Mouse (Mus musculus) forebrain, embryonic 11.5 days (tissue): ENCODE measurements around the gene Gm45716. TPM values are rescaled to one million over a fixed set of nuclear protein-coding genes. Genes with fewer than 3 reads are reported as not detected.
A peak's percentile ranks its signal among the peaks of the same experiment; 100 is the strongest.

Experiments used
- ATAC-seq: fragments of 200-750 bp; cut with Nextera tagmentation; replicated peaks from 2 replicates; pipeline ENCODE4 v1.8.0; 2017; ENCODE audit warnings: moderate TSS enrichment; ENCODE audit not compliant: low FRiP score
- DNase-seq: peaks from one replicate; pipeline ENCODE4 v3.0.0-alpha.2; 2017; ENCODE audit warnings: low spot score
- H3K27ac ChIP-seq: fragments of 300-500 bp; sonication (generic); 2 replicates; pipeline ENCODE4 v1.5.1; 2014; ENCODE audit warnings: low read depth, low read length
- H3K27me3 ChIP-seq: fragments of 300-500 bp; sonication (generic); 2 replicates; pipeline ENCODE4 v1.6.1; 2014; ENCODE audit warnings: mild to moderate bottlenecking, low read length, mixed read lengths; ENCODE audit not compliant: control insufficient read depth, insufficient read depth
- H3K36me3 ChIP-seq: fragments of 300-500 bp; sonication (generic); 2 replicates; pipeline ENCODE4 v1.6.1; 2014; ENCODE audit warnings: mild to moderate bottlenecking, low read length, moderate library complexity, mixed read lengths; ENCODE audit not compliant: control insufficient read depth, insufficient read depth
- H3K4me1 ChIP-seq: fragments of 300-500 bp; sonication (generic); replicated peaks from 2 replicates; pipeline ENCODE4 v1.6.1; 2014; ENCODE audit warnings: low read length, mixed read lengths; ENCODE audit not compliant: control insufficient read depth, insufficient read depth
- H3K4me2 ChIP-seq: fragments of 300-500 bp; sonication (generic); 2 replicates; pipeline ENCODE4 v1.6.1; 2014; ENCODE audit warnings: low read depth, mild to moderate bottlenecking, low read length, moderate library complexity, mixed read lengths; ENCODE audit not compliant: severe bottlenecking
- H3K4me3 ChIP-seq: fragments of 300-500 bp; sonication (generic); 2 replicates; pipeline ENCODE4 v1.5.1; 2014; ENCODE audit warnings: low read depth, low read length
- H3K9ac ChIP-seq: fragments of 300-500 bp; sonication (generic); 2 replicates; pipeline ENCODE4 v1.6.1; 2014; ENCODE audit warnings: low read length
- H3K9me3 ChIP-seq: fragments of 300-500 bp; sonication (generic); 2 replicates; pipeline ENCODE4 v1.6.1; 2016; ENCODE audit warnings: low read length, mixed read lengths; ENCODE audit not compliant: control insufficient read depth
- WGBS: fragments of 180-500 bp; shearing (Covaris S2); extraction: QIAGEN DNeasy Blood & Tissue Kit; methylation state at CpG from one replicate; pipeline ENCODE4 v1.1.7; 2014; 5-methylcytosine and 5-hydroxymethylcytosine counted together
- polyA plus RNA-seq: library from polyadenylated mRNA; unstranded; fragments of >200 nt; fragmentation: Nextera tagmentation; extraction: Ambion mirVana; gene quantifications from 2 replicates; pipeline ENCODE4 v1.2.1, GENCODE M21; 2014

Gm45716 gene
- polyA plus RNA-seq, 1 experiment from 2014 or later: 19.3 TPM

- Histone ChIP-seq H3K27me3 (no peaks in the 10 kb centered on the region), H3K27ac (no peak overlapping the region), H3K9ac (no peak overlapping the region), H3K4me3 (no peak overlapping the region), H3K4me2 (no peak overlapping the region), H3K9me3 (no peaks in the 10 kb centered on the region), H3K4me1 (0 out of 2 replicates have a peak, but pooled peaks cover 2% of the 10 kb centered on the region), H3K36me3 (no peaks in the 10 kb centered on the region)
- WGBS: 48% methylated on average over 12 of the region's 12 CpGs
- ATAC-seq (peak; percentile 78), DNase-seq (no peak)
These were observed 39.8 kb downstream of the Gm45716 start for GRCm38 (mm10) chr11:90227000-90227922.

- Histone ChIP-seq H3K36me3 (no peaks in the 10 kb centered on the region), H3K4me2 (no peak overlapping the region), H3K4me3 (no peak overlapping the region), H3K9ac (no peak overlapping the region), H3K4me1 (0 out of 2 replicates have a peak, but pooled peaks cover 2% of the 10 kb centered on the region), H3K27me3 (no peaks in the 10 kb centered on the region), H3K27ac (no peak overlapping the region), H3K9me3 (no peaks in the 10 kb centered on the region)
- 85% methylated on average over 9 of the region's 9 CpGs for WGBS
- no peak for ATAC-seq
- no peak for DNase-seq
These were observed 40.9 kb downstream of the Gm45716 start for GRCm38 (mm10) chr11:90228251-90228949.

GRCm38 (mm10) chr11:90229800-90230199 lies 42.3 kb downstream of the Gm45716 start:
- ATAC-seq: no peak
- Histone ChIP-seq H3K4me2 (no peak overlapping the region), H3K9ac (no peak overlapping the region), H3K27me3 (no peaks in the 10 kb centered on the region), H3K4me3 (no peak overlapping the region), H3K4me1 (0 out of 2 replicates have a peak, but pooled peaks cover 2% of the 10 kb centered on the region), H3K27ac (no peak overlapping the region), H3K9me3 (no peaks in the 10 kb centered on the region), H3K36me3 (no peaks in the 10 kb centered on the region)
- peak; percentile 19 for DNase-seq

- H3K4me3 ChIP-seq: no peak overlapping the region
- H3K4me2 ChIP-seq: no peak overlapping the region
- ATAC-seq (no peak), DNase-seq (no peak)
- 73% methylated on average over 2 of the region's 2 CpGs for WGBS
- no peaks in the 10 kb centered on the region for H3K27me3 ChIP-seq
- no peaks in the 10 kb centered on the region for H3K9me3 ChIP-seq
- H3K27ac ChIP-seq: no peak overlapping the region
- no peaks in the 10 kb centered on the region for H3K36me3 ChIP-seq
- H3K9ac ChIP-seq: no peak overlapping the region
- H3K4me1 ChIP-seq: 0 out of 2 replicates have a peak, but pooled peaks cover 2% of the 10 kb centered on the region
These were observed 43.2 kb downstream of the Gm45716 start for GRCm38 (mm10) chr11:90230671-90231070.

- WGBS: 75% methylated on average over 2 of the region's 2 CpGs
- H3K27ac ChIP-seq: no peak overlapping the region
- no peak for ATAC-seq
- no peaks in the 10 kb centered on the region for H3K27me3 ChIP-seq
- no peaks in the 10 kb centered on the region for H3K36me3 ChIP-seq
- no peak overlapping the region for H3K9ac ChIP-seq
- H3K4me1 ChIP-seq: 0 out of 2 replicates have a peak, but pooled peaks cover 2% of the 10 kb centered on the region
- H3K4me3 ChIP-seq: no peak overlapping the region
- no peak overlapping the region for H3K4me2 ChIP-seq
- no peaks in the 10 kb centered on the region for H3K9me3 ChIP-seq
- DNase-seq: no peak
These were observed 44.1 kb downstream of the Gm45716 start for GRCm38 (mm10) chr11:90231631-90232030.

GRCm38 (mm10) chr11:90232685-90233084 lies 45.2 kb downstream of the Gm45716 start:
- H3K4me3 ChIP-seq: no peak overlapping the region
- H3K4me1 ChIP-seq: no peaks in the 10 kb centered on the region
- no peaks in the 10 kb centered on the region for H3K9me3 ChIP-seq
- no peaks in the 10 kb centered on the region for H3K27me3 ChIP-seq
- no peak for DNase-seq
- no peaks in the 10 kb centered on the region for H3K36me3 ChIP-seq
- 80% methylated on average over 4 of the region's 4 CpGs for WGBS
- no peak overlapping the region for H3K27ac ChIP-seq
- H3K9ac ChIP-seq: no peak overlapping the region
- H3K4me2 ChIP-seq: no peak overlapping the region
- ATAC-seq: no peak

GRCm38 (mm10) chr11:90235221-90235620 lies 47.7 kb downstream of the Gm45716 start:
- 89% methylated on average over 5 of the region's 5 CpGs for WGBS
- Histone ChIP-seq H3K9ac (no peak overlapping the region), H3K36me3 (no peaks in the 10 kb centered on the region), H3K4me3 (no peak overlapping the region), H3K4me2 (no peak overlapping the region), H3K4me1 (no peaks in the 10 kb centered on the region), H3K27me3 (no peaks in the 10 kb centered on the region), H3K27ac (no peak overlapping the region), H3K9me3 (no peaks in the 10 kb centered on the region)
- ATAC-seq (no peak), DNase-seq (no peak)

GRCm38 (mm10) chr11:90237616-90238015 lies 50.1 kb downstream of the Gm45716 start:
- H3K9me3 ChIP-seq: no peaks in the 10 kb centered on the region
- no peak overlapping the region for H3K9ac ChIP-seq
- WGBS: 79% methylated on average over 5 of the region's 5 CpGs
- H3K4me3 ChIP-seq: no peak overlapping the region
- H3K4me1 ChIP-seq: no peaks in the 10 kb centered on the region
- H3K4me2 ChIP-seq: no peak overlapping the region
- ATAC-seq: no peak
- DNase-seq: no peak
- no peaks in the 10 kb centered on the region for H3K36me3 ChIP-seq
- no peak overlapping the region for H3K27ac ChIP-seq
- no peaks in the 10 kb centered on the region for H3K27me3 ChIP-seq
